Mouse (Mus musculus) heart, embryonic 14.5 days (tissue): ENCODE measurements around the gene Slc38a1. TPM values are rescaled to one million over a fixed set of nuclear protein-coding genes. Genes with fewer than 3 reads are reported as not detected.

Experiments used
- ATAC-seq: fragments of 200-750 bp; cut with Nextera tagmentation; 2 replicates; pipeline ENCODE4 v1.8.0; 2017; ENCODE audit warnings: low read depth, moderate TSS enrichment; ENCODE audit not compliant: insufficient number of reproducible peaks, insufficient read depth, low FRiP score
- H3K27ac ChIP-seq, 2 experiments: fragments of 200-500 bp in 1 of 2; fragments of 300-500 bp in 1 of 2; sonication (generic) in 1 of 2; replicated peaks in 1 of 2; 2 replicates each; pipeline ENCODE4 v1.5.1; 2012 to 2014; ENCODE audit warnings: low read depth in 2 of 2, low read length in 2 of 2, control low read depth in 1 of 2, mild to moderate bottlenecking in 1 of 2, mixed read lengths in 1 of 2; ENCODE audit not compliant: control insufficient read depth in 1 of 2, insufficient read depth in 1 of 2
- H3K27me3 ChIP-seq: fragments of 300-500 bp; sonication (generic); 2 replicates; pipeline ENCODE4 v1.6.1; 2014; ENCODE audit warnings: mild to moderate bottlenecking, low read length, control low read depth; ENCODE audit not compliant: control insufficient read depth, insufficient read depth
- H3K36me3 ChIP-seq: fragments of 300-500 bp; sonication (generic); 2 replicates; pipeline ENCODE4 v1.6.1; 2014; ENCODE audit warnings: mild to moderate bottlenecking, control low read depth, low read length, mixed read lengths; ENCODE audit not compliant: control insufficient read depth, insufficient read depth
- H3K4me1 ChIP-seq, 2 experiments: fragments of 200-500 bp in 1 of 2; fragments of 300-500 bp in 1 of 2; sonication (generic) in 1 of 2; 2 replicates each; pipeline ENCODE4 v1.6.1; 2012 to 2014; ENCODE audit warnings: low read length in 2 of 2, control low read depth in 1 of 2, mixed read lengths in 1 of 2; ENCODE audit not compliant: control insufficient read depth in 2 of 2, insufficient read depth in 2 of 2
- H3K4me2 ChIP-seq: fragments of 300-500 bp; sonication (generic); 2 replicates; pipeline ENCODE4 v1.6.1; 2014; ENCODE audit warnings: mild to moderate bottlenecking, low read length
- H3K4me3 ChIP-seq, 2 experiments: fragments of 200-500 bp in 1 of 2; fragments of 300-500 bp in 1 of 2; sonication (generic) in 1 of 2; 2 replicates each; pipeline ENCODE4 v1.5.1; 2012 to 2014; ENCODE audit warnings: low read length in 2 of 2, mild to moderate bottlenecking in 2 of 2, control low read depth in 1 of 2, low read depth in 1 of 2, moderate library complexity in 1 of 2; ENCODE audit not compliant: control insufficient read depth in 1 of 2, insufficient read depth in 1 of 2
- H3K9ac ChIP-seq: fragments of 300-500 bp; sonication (generic); 2 replicates; pipeline ENCODE4 v1.6.1; 2014; ENCODE audit warnings: mild to moderate bottlenecking, low read length
- H3K9me3 ChIP-seq: fragments of 300-500 bp; sonication (generic); 2 replicates; pipeline ENCODE4 v1.6.1; 2016; ENCODE audit warnings: low read length, control low read depth; ENCODE audit not compliant: control insufficient read depth
- WGBS: fragments of 180-500 bp; shearing (Covaris S2); extraction: QIAGEN DNeasy Blood & Tissue Kit; methylation state at CpG from one replicate; pipeline ENCODE4 v1.1.7; 2014; 5-methylcytosine and 5-hydroxymethylcytosine counted together
- polyA plus RNA-seq: library from polyadenylated mRNA; unstranded; fragments of >200 nt; fragmentation: Nextera tagmentation; extraction: Ambion mirVana; gene quantifications from 2 replicates; pipeline ENCODE4 v1.2.1, GENCODE M21; 2014

The Slc38a1 gene
- polyA plus RNA-seq, 1 experiment from 2014 or later, result 72.8 TPM

DNA sequence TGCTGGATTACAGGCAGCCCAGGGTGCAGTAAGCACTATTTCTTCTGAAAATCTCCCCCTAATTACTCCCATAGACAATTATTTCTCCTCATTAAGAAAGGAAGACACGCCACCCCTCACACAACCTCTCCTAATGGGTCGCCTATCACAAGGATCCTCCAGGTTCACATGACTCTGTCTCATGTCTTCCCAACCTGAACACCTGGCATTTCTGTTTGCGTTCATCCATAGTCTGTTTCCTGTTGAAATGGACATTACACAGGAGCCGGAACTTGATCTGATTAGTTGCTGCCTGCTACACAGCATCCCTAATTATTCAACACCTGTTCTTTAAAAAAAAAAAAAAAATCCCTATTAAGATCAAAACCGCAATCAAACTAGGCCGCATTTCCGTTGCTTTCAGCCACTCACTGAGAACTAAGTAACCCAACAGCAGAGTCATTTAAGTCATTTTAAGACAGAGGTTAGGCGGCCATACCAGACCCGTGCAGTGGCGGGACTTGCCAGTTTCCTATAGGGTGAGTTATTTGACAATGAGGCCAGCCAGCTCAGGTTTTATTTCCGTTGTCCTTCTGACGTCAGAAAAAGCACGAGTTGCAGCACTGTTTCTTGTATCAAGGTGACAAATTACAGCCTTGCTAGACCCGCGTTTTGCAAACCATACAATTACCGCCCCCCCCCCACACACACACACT, 2.3 kb downstream of the Slc38a1 start:
- Histone ChIP-seq H3K9ac (peak overlapping the region; percentile 96), H3K27me3 (no peaks in the 10 kb centered on the region), H3K9me3 (no peaks in the 10 kb centered on the region), H3K4me2 (peak overlapping the region; percentile 80), H3K4me3 (peak overlapping the region; percentile 79 to 92), H3K27ac (peak overlapping the region; percentile 88 to 97), H3K36me3 (peaks cover 20% of the 10 kb centered on the region; the same call in 1 of the 2 replicates), H3K4me1 (peaks cover 16 to 32% of the 10 kb centered on the region in 2 experiments)
- WGBS, result 12% methylated on average over 16 of the region's 16 CpGs
- ATAC-seq, result no peak

DNA sequence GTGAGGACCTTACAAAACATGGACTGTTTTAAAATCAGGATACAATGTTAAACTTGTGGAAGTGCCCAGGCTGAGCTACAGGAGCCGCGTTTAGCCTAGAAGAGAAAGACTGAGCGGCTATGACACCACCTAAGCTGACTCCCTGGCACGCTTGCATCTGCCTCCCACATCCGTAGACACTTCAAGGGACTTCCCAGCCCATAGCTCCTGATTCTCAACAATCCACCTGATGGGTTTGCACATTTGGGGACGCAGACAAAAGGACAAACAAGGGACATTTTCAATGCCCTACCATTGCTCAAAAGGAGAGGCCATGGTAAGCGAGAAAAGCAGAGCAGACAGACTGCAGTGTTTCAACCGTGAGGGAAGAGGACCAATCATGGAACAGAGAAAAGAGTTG, 3.1 kb downstream of the Slc38a1 start:
- 54% methylated on average over 8 of the region's 8 CpGs for WGBS
- H3K9ac ChIP-seq, result peak overlapping the region; percentile 96
- peaks cover 16 to 41% of the 10 kb centered on the region in 2 experiments for H3K4me1 ChIP-seq
- no peak for ATAC-seq
- no peaks in the 10 kb centered on the region for H3K9me3 ChIP-seq
- peak overlapping the region; percentile 80 for H3K4me2 ChIP-seq
- H3K27ac ChIP-seq, result peak overlapping the region in 1 of 2 experiments; percentile 97; a peak in 3 of 4 replicates
- H3K36me3 ChIP-seq, result peaks cover 20% of the 10 kb centered on the region; the same call in 1 of the 2 replicates
- no peaks in the 10 kb centered on the region for H3K27me3 ChIP-seq
- H3K4me3 ChIP-seq, result peak overlapping the region; percentile 21 to 92

DNA sequence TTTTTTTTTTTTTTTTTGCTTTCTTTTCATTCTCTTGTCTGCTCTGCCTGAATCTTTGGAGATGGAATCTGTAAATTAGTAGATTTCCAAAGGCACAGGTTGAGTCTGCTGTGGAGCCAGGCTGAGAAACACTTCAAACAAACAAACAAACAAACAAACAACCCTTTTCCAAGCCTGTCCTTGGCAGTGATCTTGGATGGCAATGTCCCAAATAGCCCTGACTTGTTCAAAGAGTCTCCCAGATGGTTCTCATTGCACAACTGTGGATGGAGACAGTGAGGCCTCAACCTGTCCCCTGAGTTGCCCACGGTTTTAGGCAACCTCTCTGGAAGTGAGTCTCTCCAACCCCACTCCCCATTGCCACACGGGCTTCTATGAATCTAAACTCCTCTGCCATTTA, 4.1 kb downstream of the Slc38a1 start:
- 68% methylated on average over 2 of the region's 2 CpGs for WGBS
- H3K27me3 ChIP-seq, result no peaks in the 10 kb centered on the region
- no peak for ATAC-seq
- no peak overlapping the region; the same call in 1 of the 2 replicates for H3K9ac ChIP-seq
- no peak overlapping the region for H3K4me3 ChIP-seq
- H3K27ac ChIP-seq, result 0 out of 4 replicates have a peak overlapping the region, but pooled peaks of 1 of the 2 experiments have one; percentile 6
- 0 out of 2 replicates have a peak overlapping the region, but pooled peaks have one; percentile 80 for H3K4me2 ChIP-seq
- H3K4me1 ChIP-seq, result peaks cover 16 to 41% of the 10 kb centered on the region in 2 experiments
- peaks cover 20% of the 10 kb centered on the region; the same call in 1 of the 2 replicates for H3K36me3 ChIP-seq
- no peaks in the 10 kb centered on the region for H3K9me3 ChIP-seq

DNA sequence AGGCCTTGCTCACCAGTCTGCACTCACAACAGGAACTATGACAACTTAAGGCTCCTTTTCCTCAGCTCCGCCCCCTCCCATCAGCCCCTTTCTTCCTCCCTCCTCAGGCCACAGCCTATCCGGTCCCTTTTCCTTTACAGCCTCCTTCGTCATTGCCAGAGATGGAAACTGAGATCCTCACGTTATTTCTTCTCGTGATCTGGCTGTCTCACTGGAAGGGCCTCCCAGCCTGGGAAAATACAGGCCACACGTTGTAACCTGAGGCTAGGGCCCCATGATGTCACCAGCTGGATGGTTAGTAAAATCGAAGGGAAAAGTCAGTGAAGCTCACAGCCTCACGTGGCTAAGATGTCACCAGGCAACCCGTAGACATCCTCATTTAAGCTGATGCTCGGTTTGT, 4.5 kb downstream of the Slc38a1 start:
- no peaks in the 10 kb centered on the region for H3K9me3 ChIP-seq
- no peaks in the 10 kb centered on the region for H3K27me3 ChIP-seq
- H3K36me3 ChIP-seq, result peaks cover 20% of the 10 kb centered on the region; the same call in 1 of the 2 replicates
- H3K4me3 ChIP-seq, result no peak overlapping the region
- 48% methylated on average over 10 of the region's 10 CpGs for WGBS
- H3K27ac ChIP-seq, result 0 out of 4 replicates have a peak overlapping the region, but pooled peaks of 1 of the 2 experiments have one; percentile 6
- H3K4me1 ChIP-seq, result peaks cover 14 to 38% of the 10 kb centered on the region in 2 experiments
- no peak for ATAC-seq
- 0 out of 2 replicates have a peak overlapping the region, but pooled peaks have one; percentile 4 for H3K4me2 ChIP-seq
- H3K9ac ChIP-seq, result no peak overlapping the region

DNA sequence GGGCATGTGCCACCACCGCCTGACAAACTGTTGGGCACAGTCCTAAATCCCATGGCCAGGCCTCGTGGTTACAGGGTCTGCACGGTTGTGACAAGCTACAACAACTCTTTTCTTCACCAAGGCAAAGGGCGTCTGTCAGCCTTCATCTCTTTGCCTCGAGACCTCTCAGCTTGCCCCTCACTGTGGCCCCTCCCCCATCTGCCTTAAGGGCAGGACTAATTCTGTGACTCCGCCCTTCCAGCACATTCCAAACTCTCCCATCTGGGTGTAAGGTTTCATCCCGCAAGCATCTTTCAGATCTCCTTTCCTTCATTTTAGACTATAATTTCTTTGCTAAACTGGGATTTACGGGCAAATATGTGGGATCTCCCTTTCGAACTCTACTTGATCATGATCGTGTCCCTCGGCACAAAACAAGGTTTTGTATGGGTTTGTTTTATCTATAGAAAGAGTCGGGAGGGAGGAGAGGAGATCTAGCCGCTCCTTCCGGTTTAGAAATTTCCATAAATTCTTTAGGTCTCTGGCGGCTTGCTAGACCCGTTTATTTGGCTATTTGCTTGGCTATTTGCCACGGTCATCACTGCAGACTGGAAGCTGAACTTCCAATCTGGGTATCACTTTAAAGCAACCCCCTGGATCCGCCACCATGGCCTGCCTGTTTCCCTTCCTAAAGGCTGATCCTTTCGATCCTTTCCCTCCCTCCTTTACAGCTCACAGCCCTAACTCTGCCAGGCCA, 7.9 kb downstream of the Slc38a1 start:
- peak overlapping the region in 1 of 2 experiments; percentile 1; a peak in 1 of 4 replicates for H3K4me3 ChIP-seq
- H3K9me3 ChIP-seq, result 0 out of 2 replicates have a peak, but pooled peaks cover 2% of the 10 kb centered on the region
- WGBS, result 62% methylated on average over 19 of the region's 19 CpGs
- H3K27ac ChIP-seq, result peak overlapping the region; percentile 8 to 47; a peak in 2 of 4 replicates
- ATAC-seq, result no peak
- H3K36me3 ChIP-seq, result peaks cover 23% of the 10 kb centered on the region; the same call in 1 of the 2 replicates
- peaks cover 21 to 55% of the 10 kb centered on the region in 2 experiments for H3K4me1 ChIP-seq
- peak overlapping the region; percentile 25; the same call in 1 of the 2 replicates for H3K9ac ChIP-seq
- H3K27me3 ChIP-seq, result no peaks in the 10 kb centered on the region
- peak overlapping the region; percentile 13 for H3K4me2 ChIP-seq

DNA sequence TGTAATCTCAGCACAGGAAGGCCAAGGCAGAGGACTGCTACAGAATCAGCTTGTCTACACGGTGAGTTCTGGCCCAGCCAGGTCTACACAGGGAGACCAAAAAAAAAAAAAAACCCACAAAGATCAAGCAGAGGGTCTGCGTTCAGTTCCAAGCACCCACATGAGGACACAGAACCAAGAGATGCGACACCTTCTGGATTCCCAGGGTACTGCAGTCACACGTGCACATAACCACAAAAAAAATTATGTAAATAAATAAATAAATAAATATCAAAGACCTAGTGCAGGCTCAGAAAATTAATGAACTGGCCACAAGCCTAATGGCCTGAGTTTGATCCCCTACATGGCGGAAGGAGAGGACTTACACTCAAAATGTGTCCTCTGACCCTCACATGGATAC, 10.5 kb downstream of the Slc38a1 start:
- ATAC-seq, result no peak
- WGBS, result 96% methylated on average over 5 of the region's 5 CpGs
- H3K4me2 ChIP-seq, result no peak overlapping the region
- H3K4me1 ChIP-seq, result peaks cover 19 to 47% of the 10 kb centered on the region in 2 experiments
- 0 out of 2 replicates have a peak, but pooled peaks cover 2% of the 10 kb centered on the region for H3K9me3 ChIP-seq
- 0 out of 2 replicates have a peak, but pooled peaks cover 11% of the 10 kb centered on the region for H3K36me3 ChIP-seq
- H3K9ac ChIP-seq, result no peak overlapping the region
- H3K27me3 ChIP-seq, result no peaks in the 10 kb centered on the region
- no peak overlapping the region for H3K27ac ChIP-seq
- no peak overlapping the region for H3K4me3 ChIP-seq

DNA sequence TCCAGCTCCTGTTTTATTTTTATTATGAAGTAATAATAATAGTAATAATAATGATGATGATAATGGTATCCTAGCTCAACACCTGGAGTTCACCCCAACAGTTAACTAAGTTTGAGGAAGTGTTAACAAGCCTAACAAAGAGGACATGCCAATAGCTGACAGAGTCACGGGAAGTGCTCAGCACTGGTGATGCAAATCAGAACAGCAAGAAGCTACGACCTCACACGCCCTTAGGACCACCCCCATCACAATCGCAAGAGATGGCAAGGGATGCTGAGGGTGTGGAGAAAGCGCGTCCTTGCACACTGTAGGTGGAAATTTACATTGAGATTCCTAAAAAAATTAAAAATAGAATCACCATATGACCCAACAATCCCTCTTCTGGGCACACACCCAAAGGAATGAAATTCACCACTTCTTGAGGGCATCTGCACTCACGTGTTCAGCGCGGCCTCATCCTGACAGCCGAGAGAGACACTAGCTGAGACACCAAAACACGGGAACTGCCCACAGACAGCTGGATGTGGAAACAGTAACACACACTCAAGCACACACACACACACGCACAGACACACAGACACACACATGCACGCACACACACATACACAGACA, 11.5 kb downstream of the Slc38a1 start:
- Histone ChIP-seq H3K27me3 (no peaks in the 10 kb centered on the region), H3K4me2 (no peak overlapping the region), H3K27ac (peak overlapping the region in 1 of 2 experiments; percentile 27; a peak in 1 of 4 replicates), H3K36me3 (0 out of 2 replicates have a peak, but pooled peaks cover 7% of the 10 kb centered on the region), H3K4me3 (no peak overlapping the region), H3K4me1 (peaks cover 24 to 57% of the 10 kb centered on the region in 2 experiments), H3K9ac (no peak overlapping the region), H3K9me3 (0 out of 2 replicates have a peak, but pooled peaks cover 2% of the 10 kb centered on the region)
- no peak for ATAC-seq
- 50% methylated on average over 13 of the region's 13 CpGs for WGBS
